Mouse (Mus musculus) G1E-ER4 (cell line): ENCODE results near the gene Herc4. TPM values are rescaled to one million over a fixed set of nuclear protein-coding genes. Genes with fewer than 3 reads are reported as not detected.

Source experiments
- GATA1 ChIP-seq: IDR thresholded peaks from one replicate; pipeline ENCODE4 v1.8.0; 2012; ENCODE audit warnings: low read length, inconsistent platforms
- polyA plus RNA-seq: library from polyadenylated mRNA; stranded (reverse); fragments of >175 nt; gene quantifications from 2 replicates; pipeline ENCODE4 v1.2.3, GENCODE M21; 2012

Herc4 gene
- polyA plus RNA-seq, 1 experiment = 6.2 TPM

- no peak for TF ChIP-seq GATA1
Measured at GRCm38 (mm10) chr10:63242798-63243435, 693 bp upstream of the Herc4 start.

- no peak for TF ChIP-seq GATA1
Measured at GRCm38 (mm10) chr10:63244055-63244671, 553 bp downstream of the Herc4 start.

- TF ChIP-seq GATA1 = no peak
Measured at GRCm38 (mm10) chr10:63244746-63245145, 1.1 kb downstream of the Herc4 start.

GRCm38 (mm10) chr10:63245846-63246245 lies 2.2 kb downstream of the Herc4 start:
- no peak for TF ChIP-seq GATA1

GRCm38 (mm10) chr10:63247457-63247856 lies 3.8 kb downstream of the Herc4 start:
- no peak for TF ChIP-seq GATA1

- TF ChIP-seq GATA1 = no peak
Measured at GRCm38 (mm10) chr10:63248421-63248820, 4.8 kb downstream of the Herc4 start.

DNA sequence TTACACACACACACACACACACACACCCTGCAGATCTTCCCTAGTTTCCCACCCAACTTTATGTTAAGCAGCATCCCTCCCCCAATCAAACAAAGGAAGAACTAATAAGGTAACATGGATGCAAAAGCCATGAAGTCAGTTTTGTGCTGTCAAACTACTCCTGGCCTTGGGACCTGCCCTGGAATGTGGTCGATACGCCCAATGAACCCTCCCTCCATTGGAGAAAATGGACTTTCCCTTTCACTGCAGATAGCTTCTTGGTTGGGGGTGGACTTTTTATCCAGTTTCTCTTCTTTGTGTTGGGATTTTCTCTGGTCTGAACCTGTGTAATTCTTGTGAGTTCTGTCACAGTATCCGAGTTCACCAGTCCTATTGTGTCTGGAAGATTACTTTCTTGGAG lies 15.1 kb downstream of the Herc4 start:
- no peak for TF ChIP-seq GATA1

- no peak for TF ChIP-seq GATA1
Measured at GRCm38 (mm10) chr10:63259340-63259739, 15.7 kb downstream of the Herc4 start.

GRCm38 (mm10) chr10:63267941-63268340 lies 24.3 kb downstream of the Herc4 start:
- TF ChIP-seq GATA1 = no peak

DNA sequence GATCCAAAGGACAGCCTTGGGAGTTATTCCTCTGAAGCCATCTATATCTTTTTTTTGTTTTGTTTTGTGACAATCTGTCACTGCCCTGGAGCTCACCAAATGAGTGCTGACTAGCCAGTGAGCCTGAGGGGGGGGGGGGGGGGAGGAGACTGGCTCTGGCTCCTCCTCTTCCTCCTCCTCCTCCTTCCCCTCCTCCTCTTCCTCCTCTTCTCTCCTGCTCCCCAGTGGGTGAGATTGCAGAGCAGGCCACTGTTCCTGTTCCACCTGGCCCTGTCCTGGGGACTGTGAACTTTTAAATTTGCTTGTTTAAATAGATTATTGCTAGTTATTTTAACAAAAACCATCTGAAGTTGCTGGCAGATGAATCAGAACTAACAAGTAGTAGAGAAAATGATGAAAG lies 28.8 kb downstream of the Herc4 start:
- TF ChIP-seq GATA1 = no peak

GRCm38 (mm10) chr10:63272868-63273267 lies 29.3 kb downstream of the Herc4 start:
- TF ChIP-seq GATA1 = no peak

- TF ChIP-seq GATA1 = no peak
Measured at GRCm38 (mm10) chr10:63277010-63277409, 33.4 kb downstream of the Herc4 start.

- TF ChIP-seq GATA1 = no peak
Measured at GRCm38 (mm10) chr10:63279851-63280250, 36.2 kb downstream of the Herc4 start.

GRCm38 (mm10) chr10:63282417-63282816 lies 38.8 kb downstream of the Herc4 start:
- no peak for TF ChIP-seq GATA1

DNA sequence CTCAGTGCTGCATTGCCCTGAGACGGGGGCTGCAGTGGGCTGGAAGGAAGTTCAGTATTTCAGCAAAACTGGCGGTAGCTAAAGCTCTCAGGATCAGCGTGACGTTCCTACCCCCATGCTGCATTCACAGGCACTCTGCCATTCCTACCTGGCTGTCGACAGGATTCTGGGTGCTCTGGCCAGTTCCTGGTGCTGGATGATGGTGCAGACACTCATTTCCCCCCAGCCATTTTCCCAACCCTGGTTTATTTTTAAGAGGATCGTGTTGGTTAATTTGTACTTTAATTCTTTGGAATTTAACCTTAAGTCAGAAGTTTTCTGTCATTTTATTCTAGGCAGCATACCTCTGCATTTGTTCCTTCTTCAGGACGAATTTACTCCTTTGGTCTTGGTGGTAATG lies 39.2 kb downstream of the Herc4 start:
- TF ChIP-seq GATA1 = no peak

- no peak for TF ChIP-seq GATA1
Measured at GRCm38 (mm10) chr10:63302356-63302755, 58.7 kb downstream of the Herc4 start.

DNA sequence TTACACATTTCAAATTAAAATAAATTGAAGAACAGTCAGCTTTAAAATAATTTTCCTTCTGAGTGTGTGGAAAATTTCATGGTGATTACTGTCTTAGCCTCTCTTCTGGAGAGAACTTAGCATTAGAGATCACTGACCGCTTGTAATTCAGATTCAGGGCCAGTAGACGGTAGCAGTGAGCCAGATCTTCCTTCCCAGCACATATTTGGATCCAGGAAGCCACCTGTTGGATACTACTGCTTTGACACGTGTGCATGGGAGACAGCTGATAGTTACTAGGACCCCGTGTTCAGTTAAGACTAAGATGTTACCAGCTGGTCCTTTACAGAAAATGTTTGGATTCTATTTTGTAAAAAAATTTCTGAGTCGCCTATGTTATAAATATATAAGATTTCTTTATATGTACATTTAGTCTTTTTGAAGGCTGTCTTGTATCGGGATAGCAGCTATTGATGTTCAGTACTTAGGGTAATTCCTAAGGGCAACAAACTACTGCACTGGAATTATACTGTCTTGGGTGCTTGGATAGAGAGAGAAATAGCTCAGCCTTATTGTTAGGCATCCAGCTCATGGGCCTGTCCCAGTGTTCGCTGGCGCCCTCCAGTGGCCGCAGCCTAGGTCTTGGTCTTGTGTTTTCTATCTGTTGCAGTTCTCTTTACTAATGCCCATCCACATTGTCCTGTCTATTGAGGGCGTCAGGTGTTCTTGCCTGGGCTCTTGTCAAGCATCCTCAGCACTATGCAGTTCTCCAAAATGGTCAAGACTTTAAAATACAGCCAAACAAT lies 65.2 kb downstream of the Herc4 start:
- no peak for TF ChIP-seq GATA1

DNA sequence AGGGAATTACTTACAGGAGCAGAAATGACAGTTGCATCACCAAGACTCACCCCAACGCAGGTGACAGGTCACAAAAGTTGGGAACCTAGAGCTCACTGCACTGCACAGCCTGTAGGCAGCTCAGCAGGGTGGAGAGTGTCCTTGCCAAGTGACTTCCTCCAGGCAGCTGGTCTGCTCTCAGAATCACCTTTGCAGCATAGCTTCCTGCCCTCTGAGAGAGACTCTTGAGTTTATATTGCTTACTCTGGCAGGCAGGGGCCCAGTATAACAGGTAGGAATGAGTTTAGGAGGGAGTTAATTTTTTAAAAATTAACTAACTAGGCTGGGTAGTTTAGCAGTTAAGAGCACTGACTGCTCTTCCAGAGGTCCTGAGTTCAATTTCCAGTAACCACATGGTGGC lies 70.1 kb downstream of the Herc4 start:
- TF ChIP-seq GATA1 = no peak
